Mouse (Mus musculus) cerebellum, postnatal 10 days (tissue): ENCODE measurements around the gene Slc25a25.
"Not testable (repeated sequence)": the region's sequence is repeated elsewhere in the genome, so short reads cannot be mapped to it uniquely, and the experiment has no call there.

Experiments
- DNase-seq, 2 experiments: peaks; one replicate each; pipeline ENCODE4 v3.0.0; 2021; ENCODE audit warnings: mixed read lengths in 2 of 2

Gene Slc25a25

DNA sequence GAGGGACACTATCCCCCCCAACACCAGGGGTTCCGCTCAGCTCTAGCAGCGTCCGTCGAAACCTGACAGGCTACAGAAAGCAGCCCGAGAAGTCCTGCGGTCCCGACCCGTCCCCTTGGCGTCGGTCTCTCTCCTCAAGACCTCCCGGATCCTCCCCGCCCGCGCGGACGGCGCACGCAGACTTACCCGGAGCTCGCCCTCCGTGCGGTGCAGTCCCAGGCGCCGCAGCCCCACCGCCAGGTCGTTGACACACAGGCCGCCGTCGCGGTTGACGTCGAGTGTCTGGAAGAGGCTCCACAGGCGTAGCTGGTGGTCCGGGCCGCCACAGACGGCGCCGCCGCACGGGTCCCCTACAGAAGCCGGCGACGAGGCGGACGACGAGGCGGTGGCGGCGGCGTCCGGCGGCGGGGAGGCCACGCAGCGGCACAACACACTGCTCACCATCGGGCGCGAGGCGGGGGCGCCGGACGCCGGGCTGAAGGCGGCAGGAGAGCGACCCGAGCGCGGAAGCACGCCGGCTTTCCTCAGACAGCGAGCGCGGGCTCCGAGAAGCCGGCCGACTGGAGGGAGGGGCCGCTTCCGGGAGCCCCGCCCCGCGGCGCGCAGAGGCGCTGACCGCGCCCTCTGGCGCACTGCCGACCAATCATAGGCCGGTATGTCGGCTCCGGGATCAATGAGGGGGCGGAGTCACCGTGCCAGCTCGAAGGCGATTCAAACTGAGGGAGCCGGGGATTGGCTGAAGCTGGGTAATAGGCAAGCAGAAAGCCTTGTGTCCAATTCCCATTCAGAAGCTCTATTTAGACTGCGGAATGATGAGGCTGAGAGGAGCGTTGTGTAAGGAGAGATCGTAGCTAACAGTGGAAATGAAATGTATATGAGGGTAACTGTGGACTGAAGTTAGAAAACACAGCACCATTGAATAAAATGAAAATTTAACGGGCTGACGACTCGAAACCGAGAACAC is at the start of gene Slc25a25:
Gene Slc25a25, minus strand, starts transcription at position 565 of the 964 bp plus-strand sequence.
- peak; percentile 100 for DNase-seq

DNA sequence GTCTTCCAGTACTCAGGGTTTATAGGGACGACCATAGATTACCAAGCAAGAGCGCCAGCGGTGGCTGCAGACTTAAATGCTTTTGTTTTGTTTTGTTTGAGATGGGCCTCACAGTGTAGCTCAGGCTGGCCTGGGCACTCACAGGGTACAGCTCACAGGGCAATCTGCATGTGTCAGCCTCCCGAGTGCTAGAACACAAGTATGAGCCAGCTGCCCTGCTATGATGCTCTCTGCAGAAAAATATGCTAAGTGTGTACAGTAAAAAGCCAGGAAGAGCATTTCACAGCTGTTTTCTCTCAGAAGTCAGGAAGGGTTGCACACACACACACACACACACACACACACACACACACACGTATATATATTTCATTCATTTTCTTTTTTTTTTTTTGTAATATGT is 49.2 kb upstream of the Slc25a25 start:
- DNase-seq = no peak

DNA sequence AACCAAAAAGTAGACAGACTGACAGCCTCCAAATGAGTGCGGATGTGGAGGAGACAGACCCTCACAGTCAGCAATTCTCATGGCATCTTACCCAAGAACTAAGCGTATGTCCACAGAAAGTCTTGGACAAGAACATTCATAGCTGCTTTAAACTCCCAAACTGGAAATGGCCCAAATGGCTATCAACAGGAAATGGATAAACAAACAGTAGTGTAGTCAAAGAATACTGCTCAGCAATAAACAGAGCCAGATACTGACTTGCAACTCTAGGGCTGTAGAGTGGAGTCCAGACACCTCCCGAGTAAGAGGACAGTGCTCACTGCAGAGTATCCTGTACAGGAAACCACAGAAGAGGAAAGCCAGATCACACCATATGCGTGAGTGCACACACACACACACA is 48.1 kb upstream of the Slc25a25 start:
- no peak for DNase-seq

GRCm38 (mm10) chr2:32496190-32496589 is 44.9 kb upstream of the Slc25a25 start:
- no peak for DNase-seq

DNA sequence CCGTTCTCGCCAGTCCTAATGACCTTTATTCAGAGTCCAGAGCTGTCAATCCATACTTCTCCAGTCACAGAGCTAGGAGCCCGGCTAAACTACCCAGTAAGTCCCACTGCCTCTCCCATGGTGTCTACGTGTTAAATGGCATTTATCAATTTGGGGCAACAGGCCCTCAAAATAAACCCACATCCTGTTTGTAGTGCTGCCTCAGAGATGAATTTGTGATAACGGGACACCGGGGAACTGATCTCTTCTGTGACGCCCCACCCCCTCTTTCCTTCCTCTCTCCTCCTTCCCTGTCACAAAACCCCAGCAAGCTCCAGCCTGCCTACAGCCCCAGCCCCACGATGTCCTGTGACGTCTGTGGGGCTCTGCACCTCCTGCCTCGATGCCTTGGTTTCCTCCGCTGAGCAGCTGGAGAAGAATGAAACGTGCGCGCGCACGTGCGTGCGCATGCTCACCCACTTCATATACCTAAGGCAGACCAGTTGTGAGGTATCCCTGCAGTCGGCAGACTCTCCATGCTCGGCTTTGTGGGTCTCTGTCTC is 44.0 kb upstream of the Slc25a25 start:
- no peak for DNase-seq

DNA sequence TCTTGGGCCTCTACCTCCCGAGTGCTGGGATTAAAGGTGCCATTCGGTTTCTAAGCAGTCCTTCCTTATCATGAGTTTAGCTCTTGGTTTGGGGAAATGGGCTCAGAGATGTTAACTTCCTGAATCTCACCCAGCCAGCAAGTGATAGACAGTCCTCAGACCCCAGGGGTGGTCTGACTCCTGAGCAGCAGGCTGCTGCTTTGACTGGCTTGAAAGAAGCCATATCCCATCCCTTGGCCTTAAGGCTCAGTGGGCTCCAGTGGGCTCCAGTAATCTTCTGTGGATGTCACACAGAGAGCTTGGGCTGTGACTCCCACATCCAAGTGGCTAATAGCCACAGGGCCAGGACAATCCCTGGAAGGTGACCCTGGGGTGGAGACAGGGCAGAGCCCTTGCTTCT is 43.3 kb upstream of the Slc25a25 start:
- no peak for DNase-seq

DNA sequence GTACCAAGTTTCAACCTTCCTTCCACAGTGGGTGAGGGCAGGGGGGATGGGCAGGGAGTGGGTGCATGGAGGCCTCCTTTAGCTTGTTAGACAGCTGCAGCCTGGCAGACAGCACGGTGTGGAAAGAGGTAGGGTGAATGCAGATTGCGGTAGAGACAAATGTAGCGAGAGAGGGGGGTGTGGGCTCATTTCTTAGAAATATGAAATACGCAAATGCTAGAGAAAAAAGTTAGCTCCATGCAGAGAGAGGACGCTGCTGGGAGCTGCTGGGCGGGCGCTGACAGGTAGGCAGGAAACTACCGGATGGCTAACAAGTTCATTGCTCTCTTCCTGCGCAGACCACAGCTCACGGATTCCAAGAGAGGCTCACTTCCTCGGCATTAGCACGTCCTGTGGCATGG is 42.1 kb upstream of the Slc25a25 start:
- no peak for DNase-seq

DNA sequence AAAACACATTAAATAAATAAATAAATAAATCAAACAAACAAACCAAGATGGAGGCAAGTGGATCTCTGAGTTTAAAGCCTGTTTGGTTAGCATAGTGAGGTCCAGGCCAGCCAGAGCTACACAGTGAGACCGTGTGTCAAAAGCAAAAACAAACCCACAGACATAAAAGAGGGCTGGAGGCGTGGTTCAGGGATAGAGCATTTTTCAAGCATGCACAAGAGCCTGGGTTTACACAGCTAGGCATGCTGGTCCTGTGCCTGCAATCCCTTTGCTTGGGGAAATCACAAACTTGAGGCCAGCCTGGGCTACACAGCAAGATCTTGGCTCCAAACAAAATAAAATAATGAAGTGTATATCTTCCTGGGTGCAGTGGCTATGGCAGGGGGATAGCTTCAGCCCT is 41.4 kb upstream of the Slc25a25 start:
- no peak for DNase-seq

- DNase-seq = not testable (repeated sequence)
These were observed 39.5 kb upstream of the Slc25a25 start for GRCm38 (mm10) chr2:32490730-32491129.

DNA sequence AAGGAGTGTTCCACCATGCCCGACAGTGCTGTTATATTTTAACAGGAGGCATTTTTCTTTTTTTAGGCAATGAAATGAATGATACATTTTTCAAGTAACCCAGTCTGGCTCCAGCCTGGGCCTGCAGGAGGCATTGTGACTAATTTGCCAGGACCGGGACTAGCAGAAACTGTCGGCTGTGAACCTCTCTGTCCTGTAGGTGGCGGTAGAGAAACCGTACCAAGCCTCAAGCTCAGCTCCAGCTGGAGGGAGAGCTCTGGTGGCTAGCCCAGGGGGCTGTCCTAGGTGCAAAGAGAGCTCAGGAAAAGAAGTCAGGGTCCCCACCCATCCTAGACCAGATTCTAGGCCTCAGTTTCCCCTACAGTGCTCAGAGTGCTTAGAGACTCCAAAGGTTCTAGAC is 37.4 kb upstream of the Slc25a25 start:
- DNase-seq = peak; percentile 88 to 93

DNA sequence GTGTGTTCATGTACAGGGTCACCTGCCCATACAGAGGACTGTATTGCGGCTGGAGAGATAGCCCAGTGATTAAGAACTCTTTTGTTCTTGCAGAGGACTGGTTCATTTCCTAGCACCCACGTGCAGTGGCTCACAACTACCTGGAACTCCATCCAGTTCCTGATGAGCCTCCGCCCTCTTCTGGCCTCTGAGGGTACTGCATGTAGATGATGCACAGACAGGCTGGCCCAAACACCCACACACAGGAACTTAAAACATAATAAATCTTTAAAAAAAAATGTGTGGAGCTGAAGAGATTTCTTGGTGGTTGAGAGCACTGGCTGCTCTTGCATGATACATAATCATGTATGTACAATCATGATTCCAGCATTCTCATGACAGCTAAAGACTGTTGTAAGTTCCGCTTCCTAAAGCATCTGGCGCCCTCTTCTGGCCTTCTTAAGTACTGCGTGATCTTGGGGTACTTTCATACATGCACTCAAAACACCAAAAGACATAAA is 35.9 kb upstream of the Slc25a25 start:
- DNase-seq = peak; percentile 96 to 98

- no peak for DNase-seq
These were observed 34.9 kb upstream of the Slc25a25 start for GRCm38 (mm10) chr2:32486155-32486554.

DNA sequence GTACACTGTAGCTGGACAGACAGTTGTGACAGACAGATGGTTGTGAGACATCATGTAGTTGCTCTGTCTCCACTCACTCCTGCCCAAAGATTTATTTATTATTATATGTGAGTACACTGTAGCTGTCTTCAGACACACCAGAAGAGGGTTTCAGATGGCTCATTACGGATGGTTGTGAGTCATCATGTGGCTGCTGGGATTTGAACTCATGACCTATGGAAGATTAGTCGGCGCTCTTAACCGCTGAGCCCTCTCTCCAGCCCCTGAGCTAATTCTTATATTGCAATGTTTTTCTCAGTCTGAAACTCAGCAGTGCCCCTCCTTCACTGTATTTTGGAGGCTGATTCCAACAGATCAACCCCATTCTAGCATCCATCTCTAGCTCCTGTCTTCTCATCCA is 34.5 kb upstream of the Slc25a25 start:
- no peak for DNase-seq

DNA sequence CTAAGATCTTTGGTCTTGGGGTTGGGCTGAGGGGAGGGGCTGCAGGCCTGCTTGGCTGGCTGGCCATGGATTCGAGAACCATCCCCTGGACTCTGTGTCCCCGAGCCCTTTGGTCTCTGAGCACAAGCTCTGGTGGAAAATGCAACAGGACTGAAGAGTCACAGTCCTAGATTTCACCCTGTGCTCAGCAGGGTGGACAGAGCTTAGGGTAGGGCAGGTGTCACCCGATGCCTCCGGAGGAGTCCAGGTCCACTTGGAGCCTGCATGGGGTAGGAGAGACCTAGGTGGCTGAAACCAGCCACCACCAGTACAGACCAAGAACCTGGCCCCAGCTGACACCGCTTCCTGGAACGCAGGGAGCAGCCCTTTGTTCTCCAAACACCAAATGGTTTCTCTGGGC is 33.7 kb upstream of the Slc25a25 start:
- no peak for DNase-seq

- peak in 1 of 2 experiments; percentile 27 for DNase-seq
These were observed 32.1 kb upstream of the Slc25a25 start for GRCm38 (mm10) chr2:32483179-32483875.

- no peak for DNase-seq
These were observed 31.1 kb upstream of the Slc25a25 start for GRCm38 (mm10) chr2:32482351-32482750.

DNA sequence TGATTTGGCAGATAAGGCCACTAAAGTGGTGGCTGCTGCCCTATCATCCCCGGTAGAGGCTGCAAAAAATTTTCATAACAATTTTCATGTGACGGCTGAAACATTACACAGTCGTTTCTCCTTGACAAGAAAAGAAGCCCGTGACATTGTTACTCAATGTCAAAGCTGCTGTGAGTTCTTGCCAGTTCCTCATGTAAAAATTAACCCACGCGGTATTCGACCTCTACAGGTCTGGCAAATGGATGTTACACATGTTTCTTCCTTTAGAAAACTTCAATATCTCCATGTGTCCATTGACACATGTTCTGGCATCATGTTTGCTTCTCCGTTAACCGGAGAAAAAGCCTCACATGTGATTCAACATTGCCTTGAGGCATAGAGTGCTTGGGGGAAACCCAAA is 24.1 kb upstream of the Slc25a25 start:
- not testable (repeated sequence) for DNase-seq

GRCm38 (mm10) chr2:32471681-32472061 is 20.4 kb upstream of the Slc25a25 start:
- peak; percentile 21 to 23 for DNase-seq

DNA sequence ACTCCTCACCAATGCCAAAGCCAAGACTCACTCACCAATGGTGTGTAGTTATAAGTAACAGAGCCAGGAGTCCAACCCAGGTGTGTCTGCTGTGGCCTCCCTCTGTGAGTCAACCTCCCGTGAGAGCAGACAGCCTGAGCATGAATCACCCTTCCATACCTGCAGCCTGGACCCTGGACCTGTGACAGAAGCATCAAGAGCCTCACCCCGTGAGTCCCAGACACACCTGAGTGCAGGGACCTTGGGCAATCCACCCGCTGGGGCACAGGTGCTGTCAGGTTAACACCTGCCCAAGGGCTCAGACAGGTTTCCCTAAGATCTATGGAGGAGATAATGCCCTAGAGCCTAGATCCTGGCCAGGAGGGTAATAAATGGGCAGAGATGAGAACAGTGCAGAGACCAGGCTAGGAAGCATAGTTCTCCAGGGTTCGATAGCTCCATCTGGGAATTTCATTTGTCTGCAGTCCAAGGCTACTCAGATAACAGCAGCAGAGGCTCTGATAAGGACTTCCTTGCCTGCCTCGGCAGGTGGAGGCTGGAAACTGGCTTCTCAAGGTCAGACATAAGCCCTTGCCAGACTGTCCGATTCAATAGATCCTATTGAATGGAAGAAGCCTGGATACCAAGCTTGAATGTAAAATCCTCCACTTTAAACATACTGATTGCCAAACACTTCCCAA is 19.9 kb upstream of the Slc25a25 start:
- no peak for DNase-seq

GRCm38 (mm10) chr2:32464212-32464891 is 13.1 kb upstream of the Slc25a25 start:
- DNase-seq = no peak

GRCm38 (mm10) chr2:32463773-32464172 is 12.5 kb upstream of the Slc25a25 start:
- no peak for DNase-seq

DNA sequence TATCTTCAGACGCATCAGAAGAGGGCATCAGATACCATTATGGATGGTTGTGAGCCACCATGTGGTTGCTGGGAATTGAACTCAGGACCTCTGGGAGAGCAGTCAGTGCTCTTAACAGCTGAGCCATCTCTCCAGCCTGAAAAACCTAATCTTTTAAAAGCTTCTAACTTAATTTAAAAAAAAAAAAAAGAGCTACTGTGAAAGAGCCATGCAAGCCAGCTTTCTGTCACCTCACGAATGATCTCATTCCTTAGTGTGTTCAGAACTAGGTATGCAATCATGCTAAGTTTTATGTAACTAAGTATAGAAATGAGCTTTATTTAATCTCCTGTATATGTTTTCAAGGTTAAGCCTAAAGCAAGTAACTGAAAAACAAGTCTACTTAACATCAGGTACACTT is 8.4 kb upstream of the Slc25a25 start:
- DNase-seq = no peak
